Mouse (Mus musculus): ENCODE results near the gene Rfx4. TPM values are rescaled to one million over a fixed set of nuclear protein-coding genes. Genes with fewer than 3 reads are reported as not detected.

The Rfx4 gene
- polyA plus RNA-seq, 1 experiment from 2014 or later, result not detected

GRCm38 (mm10) chr10:84926336-84926735 is 170.5 kb downstream of the Rfx4 start:
- Histone ChIP-seq H3K9me3 (ENCODE audit: control insufficient read depth, low read length) (no peaks in the 10 kb centered on the region), H3K4me2 (ENCODE audit: low read length) (no peak overlapping the region), H3K4me1 (replicated peaks; ENCODE audit: control insufficient read depth, insufficient read depth, low read length) (peaks cover 17% of the 10 kb centered on the region; the same call in 1 of the 2 replicates), H3K27ac (ENCODE audit: low read depth) (no peak overlapping the region), H3K4me3 (ENCODE audit: low read depth, low read length) (no peak overlapping the region), H3K27me3 (replicated peaks; ENCODE audit: control insufficient read depth, insufficient read depth, low read length) (no peaks in the 10 kb centered on the region), H3K36me3 (ENCODE audit: control insufficient read depth, insufficient read depth, low read length) (peaks cover 22% of the 10 kb centered on the region), H3K9ac (ENCODE audit: low read length) (no peak overlapping the region)
- WGBS, result 53% methylated on average over 7 of the region's 7 CpGs
- DNase-seq (ENCODE audit: low spot score) (no peak), ATAC-seq (replicated peaks; ENCODE audit: low FRiP score, low TSS enrichment, low read depth) (no peak)

DNA sequence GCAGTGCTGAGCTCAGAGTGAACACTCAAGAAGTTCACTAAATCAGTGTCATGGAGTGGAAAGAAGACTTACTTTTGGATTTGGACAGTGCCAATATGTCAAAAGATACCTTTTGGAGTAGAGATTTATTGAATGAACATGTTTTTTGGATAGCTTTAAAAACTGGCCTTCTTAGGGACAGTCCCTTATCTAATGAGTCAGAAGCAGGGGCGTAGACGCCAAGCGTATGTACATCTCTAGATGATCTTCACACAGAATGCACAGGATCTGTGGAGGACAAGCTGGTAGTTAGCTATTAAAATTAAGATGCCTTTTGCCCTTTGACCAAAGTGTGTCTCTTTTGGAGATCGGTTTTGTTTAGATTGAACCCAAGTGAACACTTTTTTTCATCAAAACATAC is 171.0 kb downstream of the Rfx4 start:
- H3K9me3 ChIP-seq (ENCODE audit: control insufficient read depth, low read length), result no peaks in the 10 kb centered on the region
- WGBS, result 78% methylated on average over 4 of the region's 4 CpGs
- no peak overlapping the region for H3K9ac ChIP-seq (ENCODE audit: low read length)
- H3K27ac ChIP-seq (ENCODE audit: low read depth), result no peak overlapping the region
- H3K4me2 ChIP-seq (ENCODE audit: low read length), result no peak overlapping the region
- H3K4me3 ChIP-seq (ENCODE audit: low read depth, low read length), result no peak overlapping the region
- H3K27me3 ChIP-seq (replicated peaks; ENCODE audit: control insufficient read depth, insufficient read depth, low read length), result no peaks in the 10 kb centered on the region
- H3K4me1 ChIP-seq (replicated peaks; ENCODE audit: control insufficient read depth, insufficient read depth, low read length), result peaks cover 17% of the 10 kb centered on the region; the same call in 1 of the 2 replicates
- no peak for DNase-seq (ENCODE audit: low spot score)
- ATAC-seq (replicated peaks; ENCODE audit: low FRiP score, low TSS enrichment, low read depth), result no peak
- peaks cover 22% of the 10 kb centered on the region for H3K36me3 ChIP-seq (ENCODE audit: control insufficient read depth, insufficient read depth, low read length)

GRCm38 (mm10) chr10:84928465-84928864 is 172.6 kb downstream of the Rfx4 start:
- Histone ChIP-seq H3K9ac (ENCODE audit: low read length) (no peak overlapping the region), H3K4me2 (ENCODE audit: low read length) (no peak overlapping the region), H3K4me3 (ENCODE audit: low read depth, low read length) (no peak overlapping the region), H3K4me1 (replicated peaks; ENCODE audit: control insufficient read depth, insufficient read depth, low read length) (peaks cover 17% of the 10 kb centered on the region; the same call in 1 of the 2 replicates), H3K27me3 (replicated peaks; ENCODE audit: control insufficient read depth, insufficient read depth, low read length) (no peaks in the 10 kb centered on the region), H3K9me3 (ENCODE audit: control insufficient read depth, low read length) (no peaks in the 10 kb centered on the region), H3K36me3 (ENCODE audit: control insufficient read depth, insufficient read depth, low read length) (peaks cover 22% of the 10 kb centered on the region), H3K27ac (ENCODE audit: low read depth) (no peak overlapping the region)
- no peak for DNase-seq (ENCODE audit: low spot score)
- ATAC-seq (replicated peaks; ENCODE audit: low FRiP score, low TSS enrichment, low read depth), result no peak
- 73% methylated on average over 4 of the region's 4 CpGs for WGBS

DNA sequence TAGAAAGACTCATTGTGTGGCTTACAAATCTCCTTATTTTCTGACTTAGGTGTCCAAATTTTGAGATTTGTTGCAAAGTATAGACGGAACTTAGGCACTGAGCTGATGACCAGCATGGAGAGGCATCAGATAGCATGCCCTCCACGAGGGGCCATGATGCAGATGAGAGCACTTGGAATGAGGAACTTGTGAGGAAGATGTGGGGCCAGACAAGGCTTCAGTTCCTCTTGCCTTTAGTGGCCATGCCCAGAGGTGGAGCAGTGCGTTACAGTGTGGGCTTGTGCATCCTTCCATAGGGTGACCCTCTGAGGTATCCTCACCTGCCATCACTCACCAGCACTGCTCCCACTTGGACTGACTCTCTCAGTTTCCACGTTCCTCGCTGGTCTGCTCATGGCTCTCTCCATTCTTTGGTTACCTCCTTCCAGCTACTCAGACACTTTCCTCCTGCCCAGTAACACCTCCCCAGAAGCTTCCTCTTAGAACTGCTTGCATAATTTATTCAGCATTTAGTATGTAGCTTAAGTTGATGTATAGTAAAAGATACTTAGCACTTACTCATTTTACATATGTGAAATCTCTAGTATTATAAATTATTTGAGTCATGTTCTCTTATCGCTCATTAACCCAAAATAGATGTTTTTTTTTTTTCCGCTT is 179.8 kb downstream of the Rfx4 start:
- Histone ChIP-seq H3K36me3 (ENCODE audit: control insufficient read depth, insufficient read depth, low read length) (no peaks in the 10 kb centered on the region), H3K4me3 (ENCODE audit: low read depth, low read length) (no peak overlapping the region), H3K27me3 (replicated peaks; ENCODE audit: control insufficient read depth, insufficient read depth, low read length) (no peaks in the 10 kb centered on the region), H3K27ac (ENCODE audit: low read depth) (no peak overlapping the region), H3K9me3 (ENCODE audit: control insufficient read depth, low read length) (no peaks in the 10 kb centered on the region), H3K4me1 (replicated peaks; ENCODE audit: control insufficient read depth, insufficient read depth, low read length) (no peaks in the 10 kb centered on the region), H3K4me2 (ENCODE audit: low read length) (no peak overlapping the region), H3K9ac (ENCODE audit: low read length) (no peak overlapping the region)
- no peak for ATAC-seq (replicated peaks; ENCODE audit: low FRiP score, low TSS enrichment, low read depth)
- DNase-seq (ENCODE audit: low spot score), result no peak
- WGBS, result 82% methylated on average over 7 of the region's 7 CpGs

- Histone ChIP-seq H3K9me3 (ENCODE audit: control insufficient read depth, low read length) (no peaks in the 10 kb centered on the region), H3K27me3 (replicated peaks; ENCODE audit: control insufficient read depth, insufficient read depth, low read length) (no peaks in the 10 kb centered on the region), H3K4me2 (ENCODE audit: low read length) (no peak overlapping the region), H3K36me3 (ENCODE audit: control insufficient read depth, insufficient read depth, low read length) (0 out of 2 replicates have a peak, but pooled peaks cover 4% of the 10 kb centered on the region), H3K4me1 (replicated peaks; ENCODE audit: control insufficient read depth, insufficient read depth, low read length) (no peaks in the 10 kb centered on the region), H3K4me3 (ENCODE audit: low read depth, low read length) (no peak overlapping the region), H3K27ac (ENCODE audit: low read depth) (no peak overlapping the region), H3K9ac (ENCODE audit: low read length) (no peak overlapping the region)
- 76% methylated on average over 4 of the region's 4 CpGs for WGBS
- DNase-seq (ENCODE audit: low spot score) (no peak), ATAC-seq (replicated peaks; ENCODE audit: low FRiP score, low TSS enrichment, low read depth) (no peak)
Observed at GRCm38 (mm10) chr10:84936832-84937515, 181.1 kb downstream of the Rfx4 start.

GRCm38 (mm10) chr10:84938094-84938820 is 182.4 kb downstream of the Rfx4 start:
- no peaks in the 10 kb centered on the region for H3K9me3 ChIP-seq (ENCODE audit: control insufficient read depth, low read length)
- no peaks in the 10 kb centered on the region for H3K4me1 ChIP-seq (replicated peaks; ENCODE audit: control insufficient read depth, insufficient read depth, low read length)
- no peak overlapping the region for H3K27ac ChIP-seq (ENCODE audit: low read depth)
- 74% methylated on average over 14 of the region's 14 CpGs for WGBS
- DNase-seq (ENCODE audit: low spot score) (no peak), ATAC-seq (replicated peaks; ENCODE audit: low FRiP score, low TSS enrichment, low read depth) (no peak)
- H3K4me3 ChIP-seq (ENCODE audit: low read depth, low read length), result no peak overlapping the region
- no peak overlapping the region for H3K9ac ChIP-seq (ENCODE audit: low read length)
- H3K27me3 ChIP-seq (replicated peaks; ENCODE audit: control insufficient read depth, insufficient read depth, low read length), result no peaks in the 10 kb centered on the region
- 0 out of 2 replicates have a peak, but pooled peaks cover 4% of the 10 kb centered on the region for H3K36me3 ChIP-seq (ENCODE audit: control insufficient read depth, insufficient read depth, low read length)
- no peak overlapping the region for H3K4me2 ChIP-seq (ENCODE audit: low read length)

DNA sequence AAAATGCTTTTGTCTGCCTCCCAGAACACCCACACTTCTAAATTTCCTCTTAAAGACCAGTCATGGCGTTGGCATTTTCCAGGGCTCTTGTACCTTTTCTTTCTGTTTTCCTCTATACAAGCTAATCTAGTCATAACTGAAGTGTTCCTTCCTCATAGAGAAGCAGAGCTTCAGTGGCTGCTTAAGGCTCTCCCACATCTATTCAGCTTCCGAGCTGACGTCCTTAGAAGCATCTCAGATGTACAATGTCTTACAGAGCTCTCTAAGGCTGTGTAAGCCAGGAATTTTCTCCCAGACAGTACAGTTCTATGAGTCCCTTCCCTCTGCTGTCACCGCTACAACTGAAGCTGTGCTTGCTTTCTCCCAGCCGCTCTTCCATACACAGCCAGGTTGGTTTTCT is 183.0 kb downstream of the Rfx4 start:
- 79% methylated on average over 5 of the region's 5 CpGs for WGBS
- DNase-seq (ENCODE audit: low spot score), result no peak
- ATAC-seq (replicated peaks; ENCODE audit: low FRiP score, low TSS enrichment, low read depth), result no peak

GRCm38 (mm10) chr10:84940356-84940755 is 184.5 kb downstream of the Rfx4 start:
- ATAC-seq (replicated peaks; ENCODE audit: low FRiP score, low TSS enrichment, low read depth) (no peak), DNase-seq (ENCODE audit: low spot score) (no peak)
- 82% methylated on average over 1 of the region's 1 CpGs for WGBS
- H3K9me3 ChIP-seq (ENCODE audit: control insufficient read depth, low read length), result no peaks in the 10 kb centered on the region
- H3K36me3 ChIP-seq (ENCODE audit: control insufficient read depth, insufficient read depth, low read length), result 0 out of 2 replicates have a peak, but pooled peaks cover 9% of the 10 kb centered on the region
- H3K9ac ChIP-seq (ENCODE audit: low read length), result no peak overlapping the region
- no peak overlapping the region for H3K4me2 ChIP-seq (ENCODE audit: low read length)
- H3K27me3 ChIP-seq (replicated peaks; ENCODE audit: control insufficient read depth, insufficient read depth, low read length), result no peaks in the 10 kb centered on the region
- no peaks in the 10 kb centered on the region for H3K4me1 ChIP-seq (replicated peaks; ENCODE audit: control insufficient read depth, insufficient read depth, low read length)
- H3K4me3 ChIP-seq (ENCODE audit: low read depth, low read length), result no peak overlapping the region
- H3K27ac ChIP-seq (ENCODE audit: low read depth), result no peak overlapping the region

More for the DNA sequence above, 183.0 kb downstream of the Rfx4 start:
- Histone ChIP-seq H3K9me3 (ENCODE audit: control insufficient read depth, low read length) (no peaks in the 10 kb centered on the region), H3K9ac (ENCODE audit: low read length) (no peak overlapping the region), H3K27me3 (replicated peaks; ENCODE audit: control insufficient read depth, insufficient read depth, low read length) (no peaks in the 10 kb centered on the region), H3K27ac (ENCODE audit: low read depth) (no peak overlapping the region), H3K4me1 (replicated peaks; ENCODE audit: control insufficient read depth, insufficient read depth, low read length) (no peaks in the 10 kb centered on the region), H3K4me2 (ENCODE audit: low read length) (no peak overlapping the region), H3K4me3 (ENCODE audit: low read depth, low read length) (no peak overlapping the region), H3K36me3 (ENCODE audit: control insufficient read depth, insufficient read depth, low read length) (0 out of 2 replicates have a peak, but pooled peaks cover 9% of the 10 kb centered on the region)
